Mouse (Mus musculus) hindbrain, embryonic 12.5 days (tissue): ENCODE results near the gene Usp32. TPM values are rescaled to one million over a fixed set of nuclear protein-coding genes. Genes with fewer than 3 reads are reported as not detected.
A peak's percentile ranks its signal among the peaks of the same experiment; 100 is the strongest.

Source experiments
- ATAC-seq: fragments of 200-750 bp; cut with Nextera tagmentation; 2 replicates; pipeline ENCODE4 v1.8.0; 2017; ENCODE audit warnings: moderate TSS enrichment; ENCODE audit not compliant: low FRiP score
- H3K27ac ChIP-seq: fragments of 300-500 bp; sonication (generic); 2 replicates; pipeline ENCODE4 v1.5.1; 2016; ENCODE audit warnings: mild to moderate bottlenecking
- H3K27me3 ChIP-seq: fragments of 300-500 bp; sonication (generic); 2 replicates; pipeline ENCODE4 v1.6.1; 2016; ENCODE audit warnings: mild to moderate bottlenecking
- H3K36me3 ChIP-seq: fragments of 300-500 bp; sonication (generic); 2 replicates; pipeline ENCODE4 v1.6.1; 2016; ENCODE audit warnings: mild to moderate bottlenecking
- H3K4me1 ChIP-seq: fragments of 300-500 bp; sonication (generic); 2 replicates; pipeline ENCODE4 v1.6.1; 2016
- H3K4me2 ChIP-seq: fragments of 300-500 bp; sonication (generic); replicated peaks from 2 replicates; pipeline ENCODE4 v1.6.1; 2016; ENCODE audit warnings: mild to moderate bottlenecking
- H3K4me3 ChIP-seq: fragments of 300-500 bp; sonication (generic); 2 replicates; pipeline ENCODE4 v1.5.1; 2016; ENCODE audit warnings: mild to moderate bottlenecking
- H3K9ac ChIP-seq: fragments of 300-500 bp; sonication (generic); 2 replicates; pipeline ENCODE4 v1.6.1; 2016; ENCODE audit warnings: mild to moderate bottlenecking, moderate library complexity
- H3K9me3 ChIP-seq: fragments of 300-500 bp; sonication (generic); replicated peaks from 2 replicates; pipeline ENCODE4 v1.6.1; 2016; ENCODE audit warnings: mild to moderate bottlenecking
- WGBS: fragments of 180-500 bp; shearing (Covaris S2); methylation state at CpG from one replicate; pipeline ENCODE4 v1.1.7; 2016; 5-methylcytosine and 5-hydroxymethylcytosine counted together
- polyA plus RNA-seq: library from polyadenylated mRNA; unstranded; fragments of >200 nt; fragmentation: Nextera tagmentation; extraction: Ambion mirVana; gene quantifications from 2 replicates; pipeline ENCODE4 v1.2.1, GENCODE M21; 2016

Gene Usp32
- polyA plus RNA-seq, result 9.7 and 11.4 TPM in 2 replicates

- Histone ChIP-seq H3K9ac (peak within 1 kb of the TSS; percentile 87), H3K27ac (peak within 1 kb of the TSS; percentile 93), H3K36me3 (no peaks in the 10 kb centered on the region), H3K4me3 (peak within 1 kb of the TSS; percentile 79), H3K4me1 (peaks cover 9% of the 10 kb centered on the region), H3K4me2 (peak within 1 kb of the TSS; percentile 69), H3K27me3 (no peaks in the 10 kb centered on the region), H3K9me3 (no peaks in the 10 kb centered on the region)
- WGBS, result 1% methylated on average over 72 of the region's 94 CpGs
- peak; percentile 98 for ATAC-seq
Measured at GRCm38 (mm10) chr11:85139581-85140540, at the start of gene Usp32. Usp32 (minus strand) TSS chr11:85140161.

- Histone ChIP-seq H3K9me3 (no peaks in the 10 kb centered on the region), H3K9ac (no peak overlapping the region), H3K4me1 (no peaks in the 10 kb centered on the region), H3K4me3 (no peak overlapping the region), H3K27me3 (no peaks in the 10 kb centered on the region), H3K36me3 (peaks cover 36% of the 10 kb centered on the region), H3K4me2 (no peak overlapping the region), H3K27ac (no peak overlapping the region)
- WGBS, result 95% methylated on average over 4 of the region's 4 CpGs
- no peak for ATAC-seq
Measured at GRCm38 (mm10) chr11:85189110-85189509, 49.1 kb upstream of the Usp32 start.

DNA sequence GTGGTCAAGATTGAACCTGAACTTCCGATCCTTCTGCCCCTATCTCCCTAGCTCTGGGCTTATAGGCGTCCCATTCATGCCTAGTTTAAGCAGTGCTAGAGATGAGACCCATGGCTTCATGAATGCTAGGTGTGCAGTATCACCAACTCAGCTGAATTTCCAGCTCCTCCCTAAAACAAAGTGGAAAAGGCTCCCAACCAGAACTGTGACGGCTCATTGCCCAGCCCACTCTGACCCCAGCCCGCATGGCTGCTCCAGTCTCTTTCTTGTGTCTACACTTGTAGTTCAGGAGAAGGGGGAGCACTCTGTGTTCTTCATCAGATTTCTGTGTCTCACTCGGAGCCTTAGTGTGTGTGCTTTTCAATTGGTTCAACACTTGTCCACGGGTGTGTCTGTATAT is 44.9 kb upstream of the Usp32 start:
- Histone ChIP-seq H3K9me3 (no peaks in the 10 kb centered on the region), H3K4me3 (no peak overlapping the region), H3K9ac (no peak overlapping the region), H3K27me3 (no peaks in the 10 kb centered on the region), H3K4me1 (0 out of 2 replicates have a peak, but pooled peaks cover 8% of the 10 kb centered on the region), H3K27ac (no peak overlapping the region), H3K36me3 (peaks cover 9% of the 10 kb centered on the region; the same call in 1 of the 2 replicates), H3K4me2 (no peak overlapping the region)
- WGBS, result 88% methylated on average over 6 of the region's 6 CpGs
- no peak for ATAC-seq

DNA sequence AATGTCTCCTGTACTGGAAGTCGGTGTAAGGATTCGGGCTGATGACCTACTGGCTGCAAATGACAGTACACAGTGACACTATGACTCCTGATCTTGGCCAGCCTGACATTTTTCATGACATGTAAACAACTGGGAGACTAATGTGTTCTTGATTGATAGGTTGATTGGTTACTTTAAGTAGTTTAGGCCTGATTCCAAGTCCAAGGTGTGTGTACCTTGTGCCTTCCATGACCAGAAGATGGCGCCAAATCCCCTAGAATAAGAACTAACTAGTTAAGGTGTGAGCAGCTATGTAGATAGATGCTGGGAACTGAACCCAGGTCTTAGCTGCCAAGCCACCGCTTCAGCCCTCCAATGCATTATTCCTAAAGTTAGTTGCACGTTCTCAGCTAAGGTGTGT is 44.1 kb upstream of the Usp32 start:
- H3K4me3 ChIP-seq, result no peak overlapping the region
- 0 out of 2 replicates have a peak, but pooled peaks cover 8% of the 10 kb centered on the region for H3K4me1 ChIP-seq
- no peak overlapping the region for H3K4me2 ChIP-seq
- WGBS, result 66% methylated on average over 5 of the region's 5 CpGs
- H3K27me3 ChIP-seq, result no peaks in the 10 kb centered on the region
- no peak overlapping the region for H3K27ac ChIP-seq
- peaks cover 2% of the 10 kb centered on the region; the same call in 1 of the 2 replicates for H3K36me3 ChIP-seq
- no peak overlapping the region for H3K9ac ChIP-seq
- no peak for ATAC-seq
- no peaks in the 10 kb centered on the region for H3K9me3 ChIP-seq

DNA sequence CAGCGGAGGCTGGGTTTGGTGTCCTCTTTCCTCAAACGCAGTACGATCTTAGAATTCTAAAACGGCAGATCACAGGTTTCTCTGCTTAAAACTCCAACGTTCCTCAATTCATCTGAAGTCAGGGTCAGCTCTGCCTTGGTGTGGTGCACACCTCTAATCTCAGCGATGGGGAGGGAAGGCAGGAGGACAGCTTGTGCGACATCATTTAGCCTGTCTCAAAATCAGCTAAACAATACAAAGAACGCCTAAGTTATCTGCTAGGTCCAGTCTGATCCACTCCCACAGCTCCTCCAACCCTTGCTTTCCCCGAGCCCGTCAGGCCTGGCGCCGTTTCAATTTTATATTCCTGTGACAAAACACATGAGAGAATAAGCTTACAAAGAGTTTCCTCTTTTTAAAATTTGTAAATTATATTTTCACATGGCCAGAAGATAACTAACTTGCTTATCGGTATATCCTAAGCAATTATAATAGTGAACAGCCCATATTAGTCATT is 43.4 kb upstream of the Usp32 start:
- Histone ChIP-seq H3K9me3 (no peaks in the 10 kb centered on the region), H3K27ac (peak overlapping the region; percentile 44; the same call in 1 of the 2 replicates), H3K4me1 (0 out of 2 replicates have a peak, but pooled peaks cover 8% of the 10 kb centered on the region), H3K36me3 (no peaks in the 10 kb centered on the region), H3K4me3 (peak overlapping the region; percentile 36), H3K9ac (peak overlapping the region; percentile 54), H3K27me3 (no peaks in the 10 kb centered on the region), H3K4me2 (peak overlapping the region; percentile 51)
- ATAC-seq, result peak; percentile 46
- 28% methylated on average over 13 of the region's 13 CpGs for WGBS

- H3K27ac ChIP-seq, result peak overlapping the region; percentile 44
- no peaks in the 10 kb centered on the region for H3K27me3 ChIP-seq
Measured at GRCm38 (mm10) chr11:85182617-85183283, 42.8 kb upstream of the Usp32 start.

GRCm38 (mm10) chr11:85178413-85178812 is 38.5 kb upstream of the Usp32 start:
- Histone ChIP-seq H3K4me3 (no peak overlapping the region), H3K4me2 (no peak overlapping the region), H3K9me3 (no peaks in the 10 kb centered on the region), H3K36me3 (no peaks in the 10 kb centered on the region), H3K27ac (no peak overlapping the region), H3K4me1 (0 out of 2 replicates have a peak, but pooled peaks cover 8% of the 10 kb centered on the region), H3K9ac (no peak overlapping the region), H3K27me3 (no peaks in the 10 kb centered on the region)
- ATAC-seq, result no peak
- WGBS, result 87% methylated on average over 4 of the region's 4 CpGs

More at GRCm38 (mm10) chr11:85182617-85183283, 42.8 kb upstream of the Usp32 start:
- peak overlapping the region; percentile 36 for H3K4me3 ChIP-seq
- H3K9me3 ChIP-seq, result no peaks in the 10 kb centered on the region
- peak overlapping the region; percentile 54 for H3K9ac ChIP-seq
- no peaks in the 10 kb centered on the region for H3K36me3 ChIP-seq
- 8% methylated on average over 20 of the region's 20 CpGs for WGBS
- H3K4me2 ChIP-seq, result peak overlapping the region; percentile 51
- ATAC-seq, result peak; percentile 95
- 0 out of 2 replicates have a peak, but pooled peaks cover 8% of the 10 kb centered on the region for H3K4me1 ChIP-seq

DNA sequence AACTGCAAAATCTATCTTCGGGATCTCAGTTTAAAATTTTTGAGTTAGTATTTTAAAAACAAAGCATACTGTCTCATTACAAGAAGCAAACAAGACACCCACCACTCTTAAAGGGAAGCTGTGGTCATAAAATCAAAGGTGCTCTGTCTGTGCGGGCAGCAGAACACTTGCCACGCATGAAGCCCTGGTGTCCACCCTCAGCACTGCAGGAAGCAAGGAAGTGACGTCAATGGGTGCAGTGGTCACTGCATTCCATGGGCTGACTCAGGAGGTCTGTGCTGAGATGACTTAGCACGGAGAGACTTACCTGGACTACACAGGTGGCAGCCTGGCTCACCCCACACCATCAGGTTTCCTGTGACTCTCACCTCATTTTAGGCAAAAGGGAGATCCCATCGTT is 37.8 kb upstream of the Usp32 start:
- WGBS, result 82% methylated on average over 6 of the region's 6 CpGs
- H3K9ac ChIP-seq, result no peak overlapping the region
- H3K4me1 ChIP-seq, result 0 out of 2 replicates have a peak, but pooled peaks cover 4% of the 10 kb centered on the region
- no peaks in the 10 kb centered on the region for H3K27me3 ChIP-seq
- no peak overlapping the region for H3K4me2 ChIP-seq
- no peaks in the 10 kb centered on the region for H3K9me3 ChIP-seq
- H3K27ac ChIP-seq, result no peak overlapping the region
- H3K4me3 ChIP-seq, result no peak overlapping the region
- ATAC-seq, result no peak
- no peaks in the 10 kb centered on the region for H3K36me3 ChIP-seq

DNA sequence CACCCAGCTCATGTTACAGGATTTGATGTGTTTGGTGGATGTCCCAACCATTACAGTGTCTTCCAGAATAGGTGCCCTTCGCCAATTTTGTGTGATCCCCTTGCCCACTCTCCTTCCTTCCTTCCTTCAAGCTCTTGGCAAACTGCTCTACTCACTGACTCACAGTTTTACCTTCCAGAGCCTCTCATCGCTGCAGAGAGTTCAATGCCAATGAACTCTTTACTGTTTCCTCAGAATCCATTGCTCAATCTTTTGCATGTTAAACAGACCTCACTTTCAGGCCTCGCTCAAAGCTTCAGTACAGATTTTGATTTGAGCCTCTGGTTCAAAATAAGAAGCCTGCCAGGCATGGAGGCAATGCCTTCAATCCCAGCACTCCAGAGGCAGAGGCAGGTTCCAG is 36.0 kb upstream of the Usp32 start:
- no peaks in the 10 kb centered on the region for H3K27me3 ChIP-seq
- H3K9me3 ChIP-seq, result no peaks in the 10 kb centered on the region
- WGBS, result 85% methylated on average over 3 of the region's 3 CpGs
- H3K27ac ChIP-seq, result no peak overlapping the region
- H3K4me3 ChIP-seq, result no peak overlapping the region
- H3K4me1 ChIP-seq, result no peaks in the 10 kb centered on the region
- no peak overlapping the region for H3K4me2 ChIP-seq
- no peak for ATAC-seq
- no peaks in the 10 kb centered on the region for H3K36me3 ChIP-seq
- no peak overlapping the region for H3K9ac ChIP-seq

- no peak overlapping the region for H3K4me2 ChIP-seq
- 49% methylated on average over 2 of the region's 2 CpGs for whole genome bisulfite sequencing
- H3K36me3 ChIP-seq, result no peaks in the 10 kb centered on the region
- H3K27me3 ChIP-seq, result no peaks in the 10 kb centered on the region
- H3K4me3 ChIP-seq, result no peak overlapping the region
- no peak overlapping the region for H3K27ac ChIP-seq
- 0 out of 2 replicates have a peak overlapping the region, but pooled peaks have one; percentile 44 for H3K9ac ChIP-seq
- no peaks in the 10 kb centered on the region for H3K9me3 ChIP-seq
- no peak for ATAC-seq
- H3K4me1 ChIP-seq, result 0 out of 2 replicates have a peak, but pooled peaks cover 7% of the 10 kb centered on the region
Measured at GRCm38 (mm10) chr11:85170833-85171232, 30.9 kb upstream of the Usp32 start.

- no peak within 1 kb of the TSS for H3K27ac ChIP-seq
- WGBS, result 13% methylated on average over 21 of the region's 21 CpGs
Measured at GRCm38 (mm10) chr11:85170058-85170740, 30.2 kb upstream of the Usp32 start, which contains the start of gene 1700125H20Rik. 1700125H20Rik (plus strand) TSS chr11:85170404.

More at GRCm38 (mm10) chr11:85170058-85170740, 30.2 kb upstream of the Usp32 start, which contains the start of gene 1700125H20Rik:
- H3K9me3 ChIP-seq, result no peaks in the 10 kb centered on the region
- H3K4me1 ChIP-seq, result 0 out of 2 replicates have a peak, but pooled peaks cover 7% of the 10 kb centered on the region
- no peaks in the 10 kb centered on the region for H3K36me3 ChIP-seq
- H3K27me3 ChIP-seq, result no peaks in the 10 kb centered on the region
- peak within 1 kb of the TSS; percentile 19 for H3K4me3 ChIP-seq
- peak within 1 kb of the TSS; percentile 55 for H3K4me2 ChIP-seq
- peak within 1 kb of the TSS; percentile 44 for H3K9ac ChIP-seq
- ATAC-seq, result peak; percentile 88
